Mouse (Mus musculus): ENCODE results near the gene Lrsam1. TPM values are rescaled to one million over a fixed set of nuclear protein-coding genes. Genes with fewer than 3 reads are reported as not detected.
A peak's percentile ranks its signal among the peaks of the same experiment; 100 is the strongest.

The Lrsam1 gene
- polyA plus RNA-seq, 1 experiment from 2014 or later, result 4.3 TPM

DNA sequence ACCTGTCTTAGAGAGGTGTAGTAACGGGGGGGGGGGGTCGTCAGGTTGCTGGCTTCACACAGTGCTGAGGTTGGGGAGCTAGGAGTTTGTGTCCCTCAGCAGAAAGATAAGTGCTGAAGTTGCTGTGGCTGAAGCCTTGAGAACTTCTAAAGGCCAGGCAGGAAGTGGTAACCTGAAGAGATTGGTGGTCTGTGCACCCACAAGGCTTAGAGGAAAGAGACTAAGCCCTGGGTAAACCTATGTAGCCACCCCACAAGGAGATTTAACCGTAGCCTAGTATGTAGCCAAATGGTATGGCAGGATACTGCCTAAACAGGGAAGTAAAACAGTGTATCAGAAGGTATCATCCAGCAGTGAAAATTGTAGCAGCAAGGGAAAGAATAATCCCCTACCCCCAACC lies 71.1 kb downstream of the Lrsam1 start:
- peaks cover 6% of the 10 kb centered on the region for H3K4me1 ChIP-seq (replicated peaks; ENCODE audit: control insufficient read depth, insufficient read depth, low read length)
- no peak overlapping the region for H3K27ac ChIP-seq (ENCODE audit: low read depth, low read length)
- H3K27me3 ChIP-seq (replicated peaks; ENCODE audit: control insufficient read depth, insufficient read depth, low read length), result no peaks in the 10 kb centered on the region
- no peaks in the 10 kb centered on the region for H3K9me3 ChIP-seq (ENCODE audit: control insufficient read depth)
- WGBS, result 77% methylated on average over 3 of the region's 3 CpGs
- no peak overlapping the region for H3K9ac ChIP-seq (ENCODE audit: low read depth, low read length)
- no peak for ATAC-seq
- H3K4me2 ChIP-seq (replicated peaks; ENCODE audit: low read depth), result no peak overlapping the region
- no peak for TF ChIP-seq CTCF (IDR thresholded peaks at IDR 0.05; ENCODE audit: low read depth)
- no peak overlapping the region for H3K4me3 ChIP-seq (ENCODE audit: low read depth, low read length)
- no peaks in the 10 kb centered on the region; the same call in 1 of the 2 replicates for H3K36me3 ChIP-seq (ENCODE audit: control insufficient read depth, insufficient read depth)

DNA sequence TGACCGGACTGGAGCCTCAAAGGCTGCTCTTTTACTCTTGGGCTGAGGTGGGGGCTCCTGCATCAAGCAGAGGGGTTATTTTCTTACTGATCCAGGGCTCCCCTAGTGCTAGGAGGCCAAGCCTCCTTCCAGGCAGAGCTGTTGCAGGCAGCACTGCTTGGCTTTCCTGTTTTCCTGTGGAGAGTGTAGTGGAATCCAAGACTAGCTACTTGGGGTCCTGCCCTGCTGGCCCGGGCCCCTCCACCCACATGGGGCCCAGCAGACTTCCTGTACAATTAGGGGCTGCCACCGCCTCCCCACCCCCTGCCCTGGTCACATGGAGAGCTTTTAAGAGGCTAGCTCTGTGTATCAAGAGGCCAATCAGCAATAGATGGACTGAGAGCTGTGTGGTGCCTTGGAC lies 72.9 kb downstream of the Lrsam1 start:
- Histone ChIP-seq H3K4me1 (replicated peaks; ENCODE audit: control insufficient read depth, insufficient read depth, low read length) (peaks cover 3% of the 10 kb centered on the region), H3K27me3 (replicated peaks; ENCODE audit: control insufficient read depth, insufficient read depth, low read length) (no peaks in the 10 kb centered on the region), H3K4me2 (replicated peaks; ENCODE audit: low read depth) (no peak overlapping the region), H3K9ac (ENCODE audit: low read depth, low read length) (no peak overlapping the region), H3K9me3 (ENCODE audit: control insufficient read depth) (no peaks in the 10 kb centered on the region), H3K4me3 (ENCODE audit: low read depth, low read length) (no peak overlapping the region), H3K27ac (ENCODE audit: low read depth, low read length) (0 out of 2 replicates have a peak overlapping the region, but pooled peaks have one; percentile 7), H3K36me3 (ENCODE audit: control insufficient read depth, insufficient read depth) (no peaks in the 10 kb centered on the region; the same call in 1 of the 2 replicates)
- ATAC-seq, result no peak
- TF ChIP-seq CTCF (IDR thresholded peaks at IDR 0.05; ENCODE audit: low read depth), result no peak
- 44% methylated on average over 3 of the region's 3 CpGs for WGBS

DNA sequence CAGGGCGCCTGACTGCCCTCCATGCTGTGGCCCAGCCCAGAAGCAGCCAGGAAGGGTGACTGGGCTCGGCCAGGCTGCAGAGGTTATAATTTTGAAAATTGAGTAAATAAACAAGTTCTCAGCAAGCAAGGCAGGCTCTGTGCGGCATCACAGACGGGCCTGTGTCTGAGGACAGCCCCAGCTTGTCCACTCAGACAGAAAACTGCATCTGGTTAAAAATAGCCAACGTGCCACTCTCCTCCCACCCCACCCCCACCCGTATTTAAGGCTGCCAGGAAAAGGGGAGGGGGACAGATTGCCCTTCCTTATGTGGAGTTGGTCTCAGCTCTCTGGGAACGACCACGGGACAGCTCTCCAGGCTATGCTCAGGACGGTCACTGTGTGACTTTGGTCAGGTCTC lies 73.4 kb downstream of the Lrsam1 start:
- H3K9me3 ChIP-seq (ENCODE audit: control insufficient read depth), result no peaks in the 10 kb centered on the region
- H3K4me2 ChIP-seq (replicated peaks; ENCODE audit: low read depth), result no peak overlapping the region
- no peak overlapping the region for H3K27ac ChIP-seq (ENCODE audit: low read depth, low read length)
- TF ChIP-seq CTCF (IDR thresholded peaks at IDR 0.05; ENCODE audit: low read depth), result no peak
- peaks cover 3% of the 10 kb centered on the region for H3K4me1 ChIP-seq (replicated peaks; ENCODE audit: control insufficient read depth, insufficient read depth, low read length)
- H3K36me3 ChIP-seq (ENCODE audit: control insufficient read depth, insufficient read depth), result no peaks in the 10 kb centered on the region; the same call in 1 of the 2 replicates
- no peaks in the 10 kb centered on the region for H3K27me3 ChIP-seq (replicated peaks; ENCODE audit: control insufficient read depth, insufficient read depth, low read length)
- no peak overlapping the region for H3K9ac ChIP-seq (ENCODE audit: low read depth, low read length)
- ATAC-seq, result no peak
- WGBS, result 24% methylated on average over 9 of the region's 9 CpGs
- H3K4me3 ChIP-seq (ENCODE audit: low read depth, low read length), result no peak overlapping the region

DNA sequence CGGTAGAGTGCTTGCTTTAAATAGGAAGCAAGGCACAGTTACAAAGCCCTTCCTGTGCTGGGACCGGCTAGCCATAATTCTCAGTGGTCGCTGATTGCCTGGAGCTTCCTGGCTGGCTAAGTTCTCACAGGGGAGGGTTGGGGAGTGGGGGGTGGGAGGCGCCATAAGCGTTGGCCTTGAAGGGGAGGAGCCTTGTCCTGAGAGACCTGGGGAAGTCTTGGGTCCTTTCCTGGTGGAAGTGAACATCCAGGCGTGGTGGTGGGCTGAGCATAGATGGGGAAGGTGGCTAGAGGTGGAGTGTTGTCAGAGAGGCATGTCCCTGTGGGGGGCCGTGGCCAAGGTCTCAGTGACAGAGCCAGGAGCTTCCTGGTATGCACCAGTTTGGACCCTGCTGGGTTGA lies 76.7 kb downstream of the Lrsam1 start:
- H3K4me3 ChIP-seq (ENCODE audit: low read depth, low read length), result no peak overlapping the region
- H3K36me3 ChIP-seq (ENCODE audit: control insufficient read depth, insufficient read depth), result no peaks in the 10 kb centered on the region
- no peak for TF ChIP-seq CTCF (IDR thresholded peaks at IDR 0.05; ENCODE audit: low read depth)
- H3K9me3 ChIP-seq (ENCODE audit: control insufficient read depth), result no peaks in the 10 kb centered on the region
- no peak overlapping the region for H3K4me2 ChIP-seq (replicated peaks; ENCODE audit: low read depth)
- H3K9ac ChIP-seq (ENCODE audit: low read depth, low read length), result no peak overlapping the region
- peaks cover 18% of the 10 kb centered on the region for H3K4me1 ChIP-seq (replicated peaks; ENCODE audit: control insufficient read depth, insufficient read depth, low read length)
- 25% methylated on average over 7 of the region's 7 CpGs for WGBS
- H3K27ac ChIP-seq (ENCODE audit: low read depth, low read length), result no peak overlapping the region
- no peaks in the 10 kb centered on the region for H3K27me3 ChIP-seq (replicated peaks; ENCODE audit: control insufficient read depth, insufficient read depth, low read length)
- no peak for ATAC-seq

DNA sequence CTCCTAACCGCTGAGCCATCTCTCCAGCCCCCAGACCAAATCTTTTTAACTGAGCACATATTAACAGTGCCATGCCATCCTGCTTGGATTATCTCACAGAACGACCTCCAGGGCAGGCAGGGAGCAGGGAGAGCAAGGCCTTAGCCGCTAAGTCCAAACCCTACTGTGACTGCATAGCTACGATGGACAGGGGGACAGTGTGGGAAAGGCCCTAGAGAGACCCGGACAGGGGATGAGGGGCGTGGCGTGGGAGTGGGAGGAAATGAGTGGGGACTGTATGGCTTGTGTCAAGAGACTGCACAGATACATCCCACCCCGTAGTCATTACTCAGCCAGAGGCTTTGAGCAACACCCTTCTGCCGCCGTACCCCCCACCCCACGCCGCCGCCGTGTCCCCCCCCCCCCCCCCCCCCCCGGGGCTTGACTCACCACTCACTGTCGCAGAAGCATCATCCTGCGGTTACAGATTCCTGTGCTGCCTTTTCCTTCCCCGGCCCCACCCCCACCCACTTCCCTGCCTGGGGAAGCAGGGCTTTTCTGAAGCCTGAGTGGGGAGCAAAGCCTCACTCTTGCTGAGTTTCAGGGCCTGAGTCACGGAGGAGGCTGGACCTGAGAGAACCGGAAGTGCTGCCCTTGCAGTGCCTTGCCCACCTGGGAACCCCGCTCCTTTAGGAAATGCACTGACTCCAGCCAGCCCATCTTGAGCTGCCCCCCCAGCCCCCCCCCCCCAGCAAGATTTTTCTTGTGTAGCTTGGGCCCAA lies 79.0 kb downstream of the Lrsam1 start:
- WGBS, result 31% methylated on average over 16 of the region's 21 CpGs
- TF ChIP-seq CTCF (IDR thresholded peaks at IDR 0.05; ENCODE audit: low read depth), result 0 out of 2 replicates have a peak, but pooled peaks have one; percentile 1
- Histone ChIP-seq H3K4me3 (ENCODE audit: low read depth, low read length) (no peak overlapping the region), H3K27ac (ENCODE audit: low read depth, low read length) (peak overlapping the region; percentile 52; the same call in 1 of the 2 replicates), H3K27me3 (replicated peaks; ENCODE audit: control insufficient read depth, insufficient read depth, low read length) (no peaks in the 10 kb centered on the region), H3K36me3 (ENCODE audit: control insufficient read depth, insufficient read depth) (no peaks in the 10 kb centered on the region), H3K9ac (ENCODE audit: low read depth, low read length) (no peak overlapping the region), H3K9me3 (ENCODE audit: control insufficient read depth) (no peaks in the 10 kb centered on the region), H3K4me2 (replicated peaks; ENCODE audit: low read depth) (peak overlapping the region; percentile 35; the same call in 1 of the 2 replicates), H3K4me1 (replicated peaks; ENCODE audit: control insufficient read depth, insufficient read depth, low read length) (peaks cover 17% of the 10 kb centered on the region)
- ATAC-seq, result no peak

GRCm38 (mm10) chr2:32881723-32882122 lies 79.7 kb downstream of the Lrsam1 start:
- no peaks in the 10 kb centered on the region for H3K9me3 ChIP-seq (ENCODE audit: control insufficient read depth)
- no peak overlapping the region; the same call in 1 of the 2 replicates for H3K4me2 ChIP-seq (replicated peaks; ENCODE audit: low read depth)
- H3K4me1 ChIP-seq (replicated peaks; ENCODE audit: control insufficient read depth, insufficient read depth, low read length), result peaks cover 17% of the 10 kb centered on the region
- 23% methylated on average over 3 of the region's 3 CpGs for WGBS
- no peak overlapping the region for H3K4me3 ChIP-seq (ENCODE audit: low read depth, low read length)
- no peaks in the 10 kb centered on the region for H3K27me3 ChIP-seq (replicated peaks; ENCODE audit: control insufficient read depth, insufficient read depth, low read length)
- no peak for TF ChIP-seq CTCF (IDR thresholded peaks at IDR 0.05; ENCODE audit: low read depth)
- H3K36me3 ChIP-seq (ENCODE audit: control insufficient read depth, insufficient read depth), result no peaks in the 10 kb centered on the region
- H3K27ac ChIP-seq (ENCODE audit: low read depth, low read length), result peak overlapping the region; percentile 52
- H3K9ac ChIP-seq (ENCODE audit: low read depth, low read length), result no peak overlapping the region
- no peak for ATAC-seq

Measured in intestine, postnatal 0 days (tissue).